Mouse (Mus musculus) spleen, adult 12 weeks (tissue): ENCODE measurements at regions not wholly inside any gene's neighbourhood (a gene's known extent, or its start where the extent isn't known, plus 50 kb on each side); places are given as distances from the start of the nearest gene placed in this dataset.

Experiments
- DNase-seq: peaks from one replicate; pipeline ENCODE4 v3.0.0; 2022; ENCODE audit warnings: low spot score

DNA sequence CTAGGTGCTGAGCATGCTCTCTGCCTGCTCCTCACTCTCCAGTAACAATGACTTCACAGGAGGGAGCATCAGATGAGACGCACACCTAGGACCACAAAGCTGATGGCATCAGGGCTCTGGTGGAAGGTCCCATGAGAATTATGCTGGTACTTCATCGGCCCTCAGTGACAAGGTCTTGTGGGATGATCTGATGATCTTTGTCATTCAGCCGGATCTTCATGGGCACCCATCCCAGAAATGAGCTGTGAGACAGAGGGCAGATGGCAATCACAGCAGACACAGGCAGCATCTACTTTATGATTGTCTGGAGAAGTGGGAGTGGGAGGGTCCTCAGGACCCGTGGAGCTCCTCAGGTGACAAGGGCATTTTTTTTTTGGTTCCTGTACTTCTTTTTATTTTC lies 114.7 kb upstream of the Ctnnb1 start:
- no peak for DNase-seq

DNA sequence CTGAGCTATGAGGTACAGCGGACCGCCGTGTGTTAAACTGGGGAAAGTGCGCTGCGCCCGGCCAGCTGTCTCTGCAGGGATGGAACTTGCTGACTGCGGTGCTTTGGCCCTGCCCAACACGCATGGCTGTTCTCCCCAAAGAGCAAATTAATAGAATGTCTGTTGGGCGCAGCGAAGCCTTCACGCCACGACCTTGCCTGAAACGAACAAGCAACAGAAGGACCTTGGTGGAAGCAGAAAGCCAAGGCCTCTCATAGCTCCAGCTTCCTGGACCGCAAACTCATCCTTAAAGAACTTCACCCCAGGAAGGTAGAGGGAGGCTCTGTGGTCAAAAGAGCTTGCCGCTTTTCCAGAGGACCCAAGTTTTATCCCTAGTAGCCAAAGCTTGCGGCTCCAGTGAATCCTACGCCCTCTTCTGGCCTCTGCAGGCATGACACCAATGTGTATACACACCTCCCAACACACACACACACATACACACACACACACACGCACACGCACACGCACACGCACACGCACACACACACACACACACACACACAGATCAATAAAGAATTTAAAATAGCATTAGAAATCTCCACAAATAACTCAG lies 110.2 kb upstream of the Ctnnb1 start:
- no peak for DNase-seq

DNA sequence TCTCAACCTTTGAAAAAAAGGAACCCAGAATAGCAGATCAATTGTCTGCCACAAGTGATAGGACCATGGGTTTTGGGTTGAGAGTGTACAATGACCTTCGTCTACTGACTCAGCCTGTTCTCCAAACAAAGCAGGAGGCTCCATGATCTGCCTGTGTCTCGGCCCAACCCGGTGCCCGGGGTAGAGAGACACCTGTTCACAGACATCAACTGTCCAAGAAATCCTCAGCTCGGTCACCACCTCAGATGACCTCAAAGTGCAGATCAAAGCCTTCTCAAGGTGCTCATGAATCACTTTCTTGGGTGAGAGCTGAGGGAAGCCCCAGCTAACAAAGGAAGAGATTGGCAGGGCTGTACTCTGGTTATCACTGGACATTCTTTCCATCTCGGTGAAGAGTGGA lies 108.1 kb upstream of the Ctnnb1 start:
- no peak for DNase-seq

DNA sequence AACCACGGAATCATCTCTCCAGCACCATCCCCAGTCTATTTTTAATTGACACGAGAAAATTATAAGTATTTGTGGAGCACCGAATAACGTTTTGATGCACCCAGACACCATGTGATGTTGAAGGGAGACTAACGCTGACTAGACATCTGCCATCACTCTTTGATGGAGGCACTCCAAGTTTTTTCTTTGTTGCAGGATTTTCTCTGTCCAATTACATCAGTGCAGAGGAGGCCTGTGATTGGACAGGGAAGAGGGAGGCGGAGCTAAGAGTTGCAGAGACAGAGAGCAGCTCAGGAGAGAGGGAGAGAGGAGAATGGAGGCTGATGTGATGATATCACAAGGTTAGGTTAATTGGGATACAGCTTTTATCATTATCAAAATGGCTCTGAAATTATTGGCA lies 105.6 kb upstream of the Ctnnb1 start:
- no peak for DNase-seq

DNA sequence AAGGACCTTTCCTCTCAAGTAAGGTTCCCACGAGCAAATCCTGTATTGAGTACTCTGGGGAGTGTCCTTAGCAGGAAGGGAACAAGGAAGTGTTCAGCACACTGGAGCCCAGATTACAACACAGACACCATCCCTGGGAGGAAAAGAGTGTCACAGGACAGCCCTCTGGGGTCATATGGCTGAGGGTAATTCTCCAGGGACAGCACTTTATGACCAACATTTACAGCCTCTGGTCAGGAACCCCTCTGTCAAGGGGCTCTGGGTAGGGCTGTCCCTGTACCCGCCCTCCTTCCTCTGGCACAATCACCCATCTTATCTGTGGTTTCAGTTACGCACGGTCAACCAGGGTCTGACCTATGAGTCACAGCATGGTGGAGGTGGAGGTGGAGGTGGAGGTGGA lies 102.8 kb upstream of the Ctnnb1 start:
- DNase-seq: no peak

DNA sequence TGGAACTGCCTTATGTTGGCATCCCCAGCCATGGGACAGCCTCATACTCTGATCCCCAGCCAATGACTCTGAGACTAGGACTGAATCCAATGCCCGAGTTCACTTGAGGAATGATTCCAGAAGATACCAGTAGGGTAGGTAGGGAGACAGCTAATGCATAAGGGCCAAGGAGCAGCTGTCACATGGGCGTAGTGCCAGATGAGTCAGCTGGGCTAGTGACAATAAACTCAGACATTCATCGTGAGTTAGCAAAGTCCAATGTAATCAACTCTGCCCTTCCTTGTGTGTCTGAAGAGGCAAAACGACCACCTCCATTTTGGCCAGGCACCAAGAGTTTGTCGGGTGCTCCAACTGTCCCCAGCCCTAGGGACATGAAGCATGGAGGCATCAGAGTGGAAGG lies 98.5 kb upstream of the Ctnnb1 start:
- no peak for DNase-seq

DNA sequence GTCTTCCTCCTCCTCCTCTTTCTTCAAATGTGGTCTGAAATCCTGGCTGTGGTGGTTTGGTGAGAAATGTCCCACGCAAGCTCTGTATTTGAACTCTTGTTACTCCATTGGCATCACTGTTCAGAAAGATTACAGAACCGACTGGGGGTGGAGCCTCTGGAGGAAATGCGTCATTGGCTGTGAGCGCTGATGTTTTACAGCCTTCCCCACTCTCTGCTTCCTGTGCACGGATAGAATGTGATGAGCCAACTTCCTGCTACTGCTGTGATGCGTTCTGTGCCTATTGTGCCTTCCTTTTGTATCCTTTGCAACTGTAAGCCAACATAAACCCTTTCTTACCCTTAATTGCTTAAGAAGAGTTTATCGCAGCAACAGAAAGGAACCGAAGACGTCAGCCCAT lies 94.8 kb upstream of the Ctnnb1 start:
- no peak for DNase-seq

DNA sequence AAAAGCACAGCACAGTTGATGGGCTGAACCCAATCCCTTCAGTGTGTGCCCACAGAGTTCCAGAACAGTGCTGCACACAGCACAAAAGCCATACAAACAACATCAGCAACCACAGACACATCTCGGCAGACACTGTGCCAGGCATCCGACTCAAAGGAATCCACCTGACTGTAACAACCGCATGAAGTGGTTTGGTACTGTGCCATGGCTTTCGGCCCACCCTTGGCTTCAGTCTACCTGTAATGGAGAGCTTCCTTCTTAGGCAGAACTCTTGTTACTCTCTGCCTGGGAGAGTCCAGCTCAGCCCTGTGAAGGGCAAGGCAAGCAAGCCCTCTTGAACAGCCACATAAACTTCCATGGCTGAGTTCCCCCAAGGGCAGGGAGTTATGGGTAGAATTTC lies 93.4 kb upstream of the Ctnnb1 start:
- no peak for DNase-seq

DNA sequence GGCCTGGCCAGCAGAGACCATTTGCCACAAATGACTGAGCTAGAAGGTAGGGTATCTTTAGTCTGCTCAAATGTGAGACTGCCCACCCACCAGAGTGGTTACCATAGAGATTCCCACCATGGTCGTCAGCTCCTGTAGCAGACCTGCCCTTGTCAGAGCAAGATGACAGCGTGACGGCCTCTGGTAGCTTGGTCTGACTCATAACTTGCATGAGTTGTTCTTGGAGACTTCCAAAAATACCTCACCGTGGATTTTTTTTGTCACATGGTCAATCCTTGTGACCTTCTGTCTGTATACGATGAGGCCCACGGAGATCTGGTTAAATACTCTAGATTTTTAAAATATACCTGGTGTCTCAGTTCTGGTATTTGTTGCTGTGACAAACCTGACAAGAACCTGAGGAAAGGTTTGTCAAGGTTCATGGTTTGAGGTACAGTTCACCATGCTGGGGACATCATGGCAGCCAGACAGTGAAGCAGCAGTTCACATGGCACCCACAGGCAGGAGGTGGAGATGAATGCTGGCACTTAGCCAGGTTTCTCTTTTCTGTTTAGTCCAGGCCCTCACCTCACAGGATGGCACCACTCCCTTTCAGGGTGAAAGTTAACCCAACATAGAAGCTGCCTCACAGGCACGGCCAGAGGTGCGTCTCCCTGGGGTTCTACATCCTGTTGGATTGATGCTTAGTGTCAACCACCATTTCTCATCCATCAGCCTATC lies 91.4 kb upstream of the Ctnnb1 start:
- no peak for DNase-seq

DNA sequence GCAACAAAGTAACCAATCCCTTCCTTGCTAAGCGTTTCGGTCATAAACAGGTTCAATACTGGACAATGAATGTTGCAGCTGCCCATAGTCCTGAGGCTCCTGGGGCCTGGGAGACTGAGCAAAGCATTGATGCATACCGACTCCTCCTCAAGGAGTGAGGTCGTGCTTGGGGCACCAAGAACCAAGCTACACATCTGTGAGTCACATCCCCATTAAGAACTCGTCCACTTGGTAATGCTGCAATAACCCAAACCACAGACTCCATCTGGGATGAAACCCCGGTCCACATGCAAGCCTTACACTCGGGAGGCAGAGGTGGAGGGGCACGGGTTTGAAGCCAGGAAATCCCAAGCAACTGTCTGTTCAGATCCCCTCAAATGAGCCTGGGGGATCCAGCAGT lies 85.3 kb upstream of the Ctnnb1 start:
- no peak for DNase-seq

DNA sequence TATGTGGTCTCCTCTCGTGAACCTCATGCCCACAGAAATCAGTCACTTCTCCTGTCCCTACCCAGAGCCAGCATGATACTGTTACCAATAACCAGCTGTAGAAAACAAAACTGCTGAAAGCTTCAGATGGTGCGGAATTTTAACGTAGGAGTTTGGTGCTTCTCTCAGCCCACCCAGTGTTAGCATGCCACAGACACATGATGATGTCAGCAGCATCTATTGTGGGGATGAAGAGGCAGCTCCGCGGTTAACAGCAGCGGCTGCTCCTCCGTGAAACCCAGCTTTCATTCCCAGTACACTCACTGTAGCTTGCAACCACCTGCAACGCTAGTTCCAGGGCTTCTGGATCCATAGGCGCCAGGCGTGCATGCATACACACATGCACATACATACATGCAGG lies 83.5 kb upstream of the Ctnnb1 start:
- DNase-seq: no peak

DNA sequence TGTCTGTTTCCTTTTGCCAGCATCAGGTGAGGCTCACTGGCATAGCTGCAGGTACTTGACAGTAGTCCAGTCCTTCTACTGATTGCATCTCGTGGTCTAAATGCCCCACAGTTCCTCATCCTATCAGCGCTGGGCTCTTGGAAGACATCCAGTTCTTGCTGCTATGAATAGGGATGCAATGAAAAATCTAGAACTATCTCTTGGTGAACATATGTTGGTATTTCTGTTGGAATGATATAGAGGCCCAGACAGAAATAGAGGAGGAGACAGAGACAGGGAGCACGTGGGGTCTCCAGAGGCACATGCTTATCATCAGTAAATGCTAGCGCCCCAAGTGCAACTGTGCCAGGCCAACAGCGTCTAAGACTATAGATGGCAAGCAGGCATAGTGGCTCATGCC lies 81.4 kb upstream of the Ctnnb1 start:
- DNase-seq: no peak

DNA sequence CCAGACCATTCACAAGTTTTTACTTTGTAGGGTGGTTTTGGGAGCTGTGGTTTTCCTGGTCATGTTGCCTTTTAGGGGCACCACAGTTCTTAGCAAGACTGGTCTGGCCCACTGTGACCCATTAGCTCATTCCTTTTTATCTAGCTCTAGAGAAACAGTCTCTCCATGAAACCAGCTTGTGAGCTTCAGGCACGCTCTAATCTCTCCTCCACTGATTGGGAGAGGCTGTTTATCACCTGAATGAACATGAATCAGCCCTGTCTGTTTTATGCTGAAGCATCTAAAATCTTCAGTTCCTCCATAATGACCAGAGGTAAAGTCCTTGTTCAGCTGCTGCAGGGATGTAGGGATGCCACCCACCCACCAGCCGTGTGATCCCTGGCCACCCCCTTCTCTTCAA lies 80.1 kb upstream of the Ctnnb1 start:
- no peak for DNase-seq

DNA sequence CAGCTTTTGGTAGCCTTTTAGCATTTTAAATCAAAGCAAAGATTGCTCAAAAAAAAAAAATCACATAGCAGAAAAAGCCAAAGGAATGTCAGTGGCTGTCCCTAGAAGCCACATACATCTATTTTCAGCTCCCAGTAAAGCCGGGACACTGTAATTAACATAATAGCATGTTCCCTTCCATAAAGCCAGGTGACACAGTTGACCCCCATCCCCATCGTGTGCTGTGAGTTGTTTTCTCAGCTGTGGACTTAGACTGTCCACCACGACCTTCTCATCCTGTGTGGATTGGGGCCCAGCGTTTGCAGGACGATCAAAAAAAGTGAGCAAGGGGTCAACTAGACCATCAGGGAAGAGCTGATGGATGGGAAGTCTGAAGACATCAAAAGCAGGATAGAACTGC lies 78.9 kb upstream of the Ctnnb1 start:
- no peak for DNase-seq

DNA sequence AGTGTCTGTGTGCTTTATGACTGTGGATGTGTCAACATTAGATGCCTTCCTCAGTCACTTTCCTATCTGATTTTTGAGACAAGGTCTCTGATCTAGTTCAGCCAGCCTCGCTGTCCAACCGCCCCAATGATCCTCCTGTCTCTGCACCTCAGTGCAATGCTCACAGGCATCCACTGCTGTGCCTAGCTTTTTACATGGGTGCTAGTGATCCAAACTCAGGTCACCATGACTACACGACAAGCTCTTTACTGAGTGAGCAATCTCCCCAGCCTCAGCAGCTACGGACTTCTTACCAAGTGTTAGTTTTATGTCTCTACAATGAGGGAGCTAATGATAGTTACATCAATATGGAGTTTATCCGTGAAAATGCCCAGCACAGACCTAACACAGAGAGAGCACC lies 77.1 kb upstream of the Ctnnb1 start:
- DNase-seq: no peak

DNA sequence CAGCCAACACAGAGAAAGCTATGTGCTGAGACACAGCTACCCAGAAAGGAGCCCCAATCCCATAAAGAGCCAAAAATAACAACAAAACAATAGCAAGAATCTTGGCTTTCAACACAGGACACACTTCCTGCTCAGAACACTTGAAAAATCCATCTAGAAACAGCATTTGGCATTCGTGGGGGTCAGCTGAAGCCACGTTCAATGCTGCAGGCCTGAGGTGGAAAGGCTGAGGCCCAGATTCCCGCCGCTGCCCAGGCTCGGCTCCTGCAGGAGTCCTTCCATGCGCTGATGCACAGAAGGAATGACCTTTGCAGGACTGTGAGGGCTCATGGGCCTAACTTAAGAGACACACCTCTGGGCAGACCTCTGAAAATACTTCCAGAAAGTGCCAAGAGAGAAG lies 76.4 kb upstream of the Ctnnb1 start:
- no peak for DNase-seq

DNA sequence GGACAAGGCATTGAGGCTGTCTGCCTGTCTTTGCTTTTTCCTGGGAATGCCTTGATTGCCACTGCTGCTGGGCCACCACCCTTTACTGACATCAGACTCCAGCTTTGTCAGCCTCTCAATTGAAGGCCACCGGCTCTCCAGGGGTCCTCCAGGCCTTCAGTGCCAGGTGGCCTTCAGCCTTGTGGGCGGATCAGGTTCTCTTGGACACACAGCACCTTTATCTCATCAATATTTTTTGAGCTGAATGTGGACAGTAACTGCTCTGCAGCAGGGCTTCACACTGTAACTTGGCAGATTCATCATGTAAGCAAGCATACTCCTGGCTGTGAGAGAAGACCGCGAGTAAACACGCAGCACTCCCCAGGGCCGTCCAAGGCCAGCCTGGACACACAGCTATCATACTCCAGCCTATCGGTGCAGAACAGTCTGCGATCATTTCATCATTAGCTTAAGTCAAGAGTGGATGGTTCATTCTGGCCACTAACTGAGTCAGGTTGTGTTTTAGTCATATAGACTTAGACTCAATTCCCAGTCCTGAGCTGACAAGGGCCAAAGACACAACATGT lies 75.9 kb upstream of the Ctnnb1 start:
- no peak for DNase-seq

DNA sequence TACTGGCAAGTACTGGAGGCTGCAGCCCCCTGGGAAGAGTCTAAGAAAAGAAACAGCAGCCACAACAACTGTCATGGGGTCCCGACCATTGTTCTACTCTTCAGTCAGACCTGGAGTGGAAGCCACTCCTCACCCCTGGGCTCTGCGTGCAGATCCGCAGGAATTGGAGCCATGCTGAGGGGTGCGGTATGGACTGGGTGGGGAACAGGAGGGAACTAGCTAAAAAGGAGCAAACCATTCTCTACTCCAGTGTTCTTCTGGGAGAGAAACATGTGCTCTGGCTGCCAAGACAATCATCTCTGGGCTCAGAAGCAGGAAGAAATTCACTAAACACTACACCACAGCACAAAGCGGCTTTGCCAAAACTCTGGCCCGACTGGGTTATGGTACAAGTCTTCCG lies 74.7 kb upstream of the Ctnnb1 start:
- no peak for DNase-seq

DNA sequence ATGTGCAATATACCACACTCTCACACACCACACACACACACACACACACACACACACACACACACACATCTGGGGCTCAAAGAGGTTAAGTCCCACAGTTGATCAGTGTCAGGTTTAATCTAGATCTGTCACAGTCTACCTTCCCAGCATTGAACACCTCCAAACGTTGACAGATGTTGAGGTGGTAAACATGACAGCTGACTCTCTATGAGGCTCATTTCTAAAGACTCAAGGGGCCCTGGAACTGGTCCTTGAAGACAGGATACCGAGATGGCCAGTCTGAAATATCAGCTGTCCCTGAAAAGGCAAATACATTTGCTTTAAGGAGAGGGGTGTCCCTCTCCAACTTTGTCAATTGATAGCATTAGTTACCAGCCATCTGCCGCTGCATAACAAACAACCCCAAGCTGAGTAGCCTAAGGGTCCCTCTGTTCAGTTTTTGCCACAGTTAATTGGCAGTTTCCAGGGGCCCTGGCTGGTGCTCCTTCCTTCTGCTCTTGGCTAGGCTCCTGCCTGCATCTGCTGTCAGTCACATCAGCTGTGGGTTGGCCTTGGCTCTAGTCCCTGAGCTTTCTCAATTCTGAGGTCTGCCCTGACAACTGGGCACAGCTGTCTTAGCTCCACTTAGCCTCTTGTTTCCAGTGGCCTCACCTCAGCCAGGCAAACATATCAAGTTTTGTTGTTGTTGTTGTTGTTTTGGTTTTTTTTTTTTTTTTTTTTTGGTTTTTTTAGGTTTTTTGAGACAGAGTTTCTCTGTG lies 73.5 kb upstream of the Ctnnb1 start:
- DNase-seq: no peak

DNA sequence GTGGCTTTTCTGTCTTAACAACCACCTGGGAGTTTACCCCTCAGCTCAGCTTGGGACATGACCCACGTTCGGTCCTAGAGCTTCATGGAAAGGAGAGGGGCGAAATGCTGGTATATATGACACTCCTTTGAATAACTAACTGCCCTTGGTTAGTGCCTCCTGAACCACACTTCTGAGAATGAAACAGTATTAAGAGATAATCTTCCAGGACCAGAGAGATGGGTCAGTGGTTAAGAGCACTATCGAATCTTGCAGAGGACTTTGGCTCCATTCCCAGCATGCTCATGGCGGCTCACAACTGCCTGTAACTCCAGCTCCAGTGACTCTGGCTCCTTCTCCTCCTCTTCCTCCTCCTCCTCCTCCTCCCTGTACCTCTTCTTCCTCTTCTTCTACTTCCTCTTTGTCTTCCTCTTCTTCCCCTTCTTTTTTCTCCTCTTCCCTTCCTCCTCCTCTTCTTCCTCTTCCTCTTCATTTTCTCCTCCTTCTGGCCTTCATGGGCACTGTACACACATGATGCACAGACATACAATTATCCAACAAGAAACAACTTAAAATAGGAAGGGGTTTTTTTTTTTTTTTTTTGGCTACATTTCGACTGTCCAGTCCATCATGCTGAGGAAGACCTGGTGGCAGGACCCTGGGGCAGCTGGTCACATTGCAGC lies 71.0 kb upstream of the Ctnnb1 start:
- DNase-seq: peak; percentile 25

DNA sequence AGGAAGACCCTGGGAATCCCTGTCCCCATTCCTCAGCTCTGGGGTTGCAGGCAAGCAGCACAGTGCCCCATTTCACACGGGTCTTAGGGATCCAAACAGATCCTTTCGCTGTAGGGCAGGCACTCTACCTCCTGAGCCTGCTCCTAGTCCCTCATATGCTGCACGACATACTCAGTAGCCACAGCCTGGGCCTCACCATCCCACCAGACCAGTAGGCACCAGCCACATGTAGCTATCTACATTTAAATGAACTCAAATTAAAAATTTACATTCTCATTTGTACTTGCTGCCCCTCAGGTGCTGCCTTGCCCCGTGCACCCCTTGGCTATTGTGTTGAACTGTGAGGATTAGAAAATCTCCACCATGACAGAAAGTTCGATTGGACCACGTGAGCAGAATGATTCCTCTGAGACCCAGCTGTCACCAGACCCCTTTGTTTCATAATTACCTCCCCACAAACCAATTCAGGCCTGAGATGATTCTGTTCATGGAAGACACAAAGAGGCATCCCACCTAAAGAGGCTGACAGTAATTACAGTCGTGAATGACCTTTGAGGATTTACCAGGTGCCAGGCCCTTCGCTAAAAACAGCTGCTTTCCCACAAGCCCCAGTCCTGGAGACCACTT lies 67.9 kb upstream of the Ctnnb1 start:
- no peak for DNase-seq

DNA sequence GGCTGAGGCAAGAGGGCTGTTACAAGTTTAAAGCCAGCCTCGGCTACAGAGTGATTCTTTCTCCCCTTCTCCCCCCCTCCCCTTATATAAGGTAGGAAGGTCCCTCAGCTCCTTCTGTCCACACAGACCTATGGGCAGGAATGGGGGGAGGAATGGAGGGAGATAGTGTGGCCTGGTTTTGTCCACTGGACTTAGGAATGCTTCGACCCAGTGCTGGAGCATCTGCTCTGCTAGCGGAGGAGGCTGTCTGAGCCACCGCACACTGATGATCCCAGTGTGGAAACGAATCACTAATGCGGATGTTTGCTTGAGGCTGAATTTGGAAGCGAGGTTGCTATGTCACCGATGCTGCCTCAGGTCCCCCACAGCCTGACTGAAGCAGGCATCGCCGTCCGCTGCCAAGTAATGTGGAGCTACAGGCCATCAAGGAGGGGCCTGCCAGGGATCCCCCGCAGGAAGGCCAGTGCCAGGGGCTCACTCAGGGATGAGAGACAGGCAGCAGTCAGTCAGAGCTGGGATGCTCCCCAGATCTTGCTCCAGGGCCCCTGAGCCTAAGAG lies 67.1 kb upstream of the Ctnnb1 start:
- DNase-seq: no peak
